Mouse (Mus musculus): ENCODE data around the gene Pnpla1.

DNA sequence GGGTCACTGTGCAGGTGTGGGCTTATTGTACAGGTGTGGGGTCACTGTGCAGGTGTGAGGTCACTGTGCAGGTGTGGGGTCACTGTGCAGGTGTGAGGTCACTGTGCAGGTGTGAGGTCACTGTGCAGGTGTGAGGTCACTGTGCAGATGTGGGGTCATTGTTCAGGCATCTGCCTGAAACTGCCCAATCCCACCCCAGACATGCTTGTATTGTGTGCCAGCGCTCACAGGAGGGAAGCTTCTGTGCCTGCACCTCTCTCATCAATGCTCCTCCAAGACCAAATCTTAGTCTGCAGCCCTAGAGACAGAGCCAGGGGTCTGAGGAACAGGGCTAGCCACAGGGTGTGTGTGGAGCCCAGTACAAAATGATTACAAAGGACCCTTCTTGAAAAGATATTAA lies 58.3 kb downstream of the Pnpla1 start:
- TF ChIP-seq CTCF (IDR thresholded peaks at IDR 0.05), result no peak
- TF ChIP-seq EP300 (IDR thresholded peaks at IDR 0.05; ENCODE audit: insufficient read depth, low read depth, low read length), result no peak
